Mouse (Mus musculus): ENCODE results near the gene Glce.

Glce gene

DNA sequence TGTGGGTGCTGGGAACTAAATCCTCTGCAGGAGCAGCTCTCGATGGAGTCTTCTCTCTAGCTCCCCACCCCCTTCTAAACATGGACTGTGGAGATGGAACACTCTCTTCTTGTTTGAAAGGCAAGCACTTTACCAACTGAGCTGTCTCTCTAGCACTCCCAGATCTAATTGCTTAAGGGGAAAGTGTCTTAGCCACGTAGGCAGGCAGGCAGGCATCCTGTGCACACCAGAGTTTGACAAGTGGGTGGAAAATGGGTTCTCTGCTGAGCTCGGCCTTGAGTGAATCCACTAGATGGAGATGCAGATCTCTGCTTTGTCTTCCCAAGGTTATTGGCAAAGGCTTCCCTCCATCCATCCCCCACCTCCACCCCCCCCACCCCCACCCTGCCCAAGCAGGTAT is 94.4 kb downstream of the Glce start:
- DNase-seq (ENCODE audit: extremely low spot score): no peak

DNA sequence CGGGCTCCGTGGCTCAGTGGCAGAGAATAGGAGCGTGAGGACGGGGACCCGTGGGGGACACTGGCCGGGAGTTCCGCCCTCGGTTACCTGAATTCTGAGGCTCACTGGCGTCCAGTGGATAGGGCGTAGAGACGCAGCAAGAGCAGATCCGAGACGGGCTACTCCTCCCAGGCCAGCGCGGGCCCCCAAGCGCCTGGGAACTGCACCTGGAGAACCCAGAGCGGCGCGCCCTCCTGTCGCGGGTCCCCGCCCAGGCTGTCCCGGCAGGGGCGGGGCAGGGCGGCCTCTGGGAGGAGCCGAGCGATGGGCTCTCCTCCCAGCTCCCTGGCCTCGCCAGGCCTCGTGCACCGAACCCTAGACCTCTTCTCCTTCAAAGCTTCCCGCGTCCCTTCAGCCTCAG is 95.9 kb downstream of the Glce start, which contains the start of gene Paqr5:
Gene Paqr5 (minus strand): TSS at position 257 of the 400 bp plus-strand sequence.
- peak; percentile 54 for DNase-seq (ENCODE audit: extremely low spot score)

DNA sequence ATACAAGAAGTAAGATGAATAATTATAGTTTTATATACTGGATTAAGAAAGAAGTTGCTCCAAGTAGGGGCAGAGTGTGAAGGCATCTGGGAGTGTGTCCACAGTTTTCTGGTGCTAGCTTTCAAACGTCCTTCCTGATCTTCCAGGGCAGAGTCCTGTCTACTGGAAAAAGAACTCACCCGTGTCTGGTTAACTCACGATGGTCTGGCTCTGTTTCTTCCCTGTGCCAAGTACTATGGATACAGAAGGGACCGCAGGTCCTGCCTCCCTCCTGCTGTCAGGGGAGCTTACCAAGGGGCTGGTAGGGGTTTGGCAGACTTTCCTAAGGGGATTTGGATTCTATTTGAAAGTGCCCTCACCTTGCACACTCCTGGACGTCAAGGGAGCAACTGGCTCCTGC is 97.4 kb downstream of the Glce start:
- DNase-seq (ENCODE audit: extremely low spot score): no peak

DNA sequence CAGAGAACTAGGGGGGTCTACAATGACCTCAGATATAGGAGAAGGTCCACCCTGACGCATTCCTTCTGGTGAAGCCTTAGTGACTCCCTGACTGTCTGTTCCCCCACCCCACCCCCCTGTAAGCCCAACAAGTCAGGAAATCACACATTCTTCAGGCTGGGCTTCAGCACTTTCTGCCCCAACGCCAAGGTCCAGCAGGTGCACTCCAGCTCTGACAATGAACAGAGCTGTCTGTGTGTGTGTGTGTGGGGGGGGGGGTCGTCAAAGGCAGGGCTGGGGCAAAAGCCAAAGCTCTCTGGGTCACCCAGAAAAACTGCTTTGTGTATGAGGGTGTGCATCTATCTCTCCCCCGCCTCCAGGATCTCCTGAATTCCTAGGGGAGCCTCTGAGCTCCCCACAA is 98.6 kb downstream of the Glce start:
- DNase-seq (ENCODE audit: extremely low spot score): no peak

DNA sequence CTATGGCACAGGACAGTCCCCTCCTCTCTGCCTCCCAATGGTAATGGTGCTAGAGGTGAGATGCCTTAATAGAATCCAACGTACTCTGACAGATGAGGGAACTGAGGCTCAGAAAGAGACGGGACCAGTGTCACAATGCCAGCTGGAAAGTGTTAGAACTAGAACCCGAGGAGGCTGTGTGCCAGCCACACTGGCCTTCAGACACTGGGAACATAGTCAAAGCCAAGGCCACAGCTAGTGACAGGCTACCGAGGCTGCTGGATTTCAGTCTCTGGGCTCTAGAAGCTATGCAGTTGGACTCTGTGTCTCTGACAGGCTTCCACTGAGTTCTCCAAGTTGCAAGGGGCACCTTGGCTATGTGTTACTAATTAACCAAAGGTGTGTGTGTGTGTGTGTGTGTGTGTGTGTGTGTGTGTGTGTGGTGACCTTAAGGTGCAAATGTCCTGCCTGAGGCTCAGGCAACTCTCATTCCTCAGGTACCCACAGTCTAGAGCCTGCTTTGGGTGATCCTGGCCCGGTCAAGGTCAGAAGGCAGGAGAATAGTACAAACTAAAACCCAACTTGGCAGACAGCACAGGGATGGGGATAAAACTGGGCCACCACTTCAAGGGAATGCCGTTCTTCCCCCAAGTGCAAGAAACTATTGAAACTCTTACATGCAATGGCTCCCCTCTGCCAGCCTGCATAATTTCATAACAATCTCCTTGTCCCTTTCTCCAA is 99.3 kb downstream of the Glce start:
- DNase-seq (ENCODE audit: extremely low spot score): no peak

DNA sequence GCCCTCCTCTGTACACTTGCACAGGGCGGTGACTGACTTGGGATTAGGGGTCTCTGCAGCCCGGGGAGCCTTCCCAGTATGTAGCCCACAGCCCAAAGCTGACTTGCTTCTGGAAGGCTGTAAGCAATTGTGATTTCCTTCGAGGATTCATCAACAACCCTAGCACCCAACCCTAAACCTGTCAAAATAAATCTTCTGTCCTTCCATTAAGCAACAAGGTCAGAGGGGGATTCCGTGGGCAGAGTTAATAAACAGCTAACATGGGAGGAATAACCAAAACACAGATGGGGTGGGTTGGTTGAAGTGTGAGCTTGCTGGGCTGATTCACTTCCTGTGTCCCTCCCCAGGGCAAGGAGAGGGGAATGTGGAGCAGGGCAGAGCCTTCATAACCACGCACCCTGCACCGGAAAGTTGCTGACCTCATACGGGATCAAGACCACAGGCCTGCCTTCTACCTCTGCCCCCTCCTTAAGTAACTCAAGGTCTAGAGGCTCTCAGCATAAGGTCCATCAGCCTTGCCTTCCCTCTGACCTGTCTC is 100.8 kb downstream of the Glce start:
- DNase-seq (ENCODE audit: extremely low spot score): no peak

DNA sequence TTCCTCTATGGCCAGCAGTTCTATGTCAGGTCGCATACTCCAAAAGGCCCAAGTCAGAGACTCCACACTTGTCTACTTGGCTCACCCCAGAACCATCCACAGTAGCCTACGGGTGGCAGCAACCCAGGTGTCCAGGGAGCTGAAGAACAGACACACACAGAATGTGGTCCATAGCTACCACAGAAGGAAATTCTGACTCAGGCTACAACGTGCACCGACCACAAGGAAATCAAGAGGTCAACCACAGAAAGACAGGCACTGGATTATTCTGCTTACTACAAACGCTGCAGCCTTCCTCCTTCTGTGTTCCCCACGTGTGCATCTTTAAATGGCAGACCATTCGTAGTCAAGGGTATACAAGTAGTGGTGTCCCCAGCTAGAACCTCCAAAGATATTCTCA is 102.2 kb downstream of the Glce start:
- no peak for DNase-seq (ENCODE audit: extremely low spot score)

DNA sequence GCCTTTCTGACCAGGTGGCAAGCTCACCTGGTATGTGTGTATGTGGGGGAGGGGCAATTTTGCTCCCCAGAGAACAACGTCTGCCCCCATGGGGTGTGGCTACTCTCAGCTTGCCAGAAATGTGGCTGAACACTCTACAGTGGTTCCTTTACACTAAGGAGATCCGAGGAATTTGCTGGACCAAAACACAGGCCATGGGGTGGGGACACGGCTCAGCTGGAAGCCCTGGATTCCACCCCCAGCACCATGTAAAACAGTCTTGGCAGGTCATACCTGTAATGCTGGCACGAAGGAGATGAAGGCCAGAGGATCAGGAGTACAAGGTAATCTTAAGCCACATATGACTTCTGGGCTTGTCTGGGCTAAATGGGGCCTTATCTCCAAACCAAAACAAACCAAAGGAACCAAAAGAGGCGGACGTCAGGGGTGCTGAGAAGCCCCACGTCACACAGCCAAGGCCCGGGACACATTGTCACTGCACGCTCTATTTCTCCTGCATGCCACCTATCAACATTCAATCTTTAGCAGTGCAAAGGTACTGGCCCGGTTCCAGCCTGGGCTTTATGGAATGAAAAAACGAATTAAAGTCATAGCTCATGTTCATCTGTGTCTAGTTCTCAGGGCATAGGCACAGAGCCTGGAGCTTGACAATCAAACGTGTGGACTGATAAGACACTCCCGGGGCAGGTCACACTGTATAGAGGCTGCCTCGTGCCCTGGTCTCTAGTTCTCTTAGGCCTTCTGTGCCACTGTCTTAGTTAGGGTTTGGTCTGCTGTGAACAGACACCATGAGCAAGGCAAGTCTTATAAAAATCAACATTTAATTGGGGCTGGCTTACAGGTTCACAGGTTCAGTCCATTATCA is 104.0 kb downstream of the Glce start:
- DNase-seq (ENCODE audit: extremely low spot score): no peak

DNA sequence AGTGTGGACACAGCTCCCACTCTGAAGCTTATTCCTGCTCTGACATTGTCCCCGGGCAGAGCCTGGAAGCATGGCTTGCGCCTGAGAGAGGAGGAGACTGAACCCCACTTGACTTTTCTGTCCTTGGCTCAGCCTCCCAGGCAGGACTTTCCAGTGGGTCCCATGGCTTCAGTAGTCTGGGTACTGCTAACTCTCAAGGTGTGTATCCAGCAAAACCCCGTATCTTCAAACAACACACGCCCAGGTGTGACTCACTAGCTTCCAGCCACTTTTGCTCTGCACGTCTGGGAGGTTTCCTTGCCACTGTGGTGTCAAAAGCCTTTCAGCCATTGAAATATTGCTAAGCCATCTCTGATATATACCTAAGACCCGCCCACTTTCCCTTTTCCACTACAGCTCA is 105.1 kb downstream of the Glce start:
- DNase-seq (ENCODE audit: extremely low spot score): no peak

DNA sequence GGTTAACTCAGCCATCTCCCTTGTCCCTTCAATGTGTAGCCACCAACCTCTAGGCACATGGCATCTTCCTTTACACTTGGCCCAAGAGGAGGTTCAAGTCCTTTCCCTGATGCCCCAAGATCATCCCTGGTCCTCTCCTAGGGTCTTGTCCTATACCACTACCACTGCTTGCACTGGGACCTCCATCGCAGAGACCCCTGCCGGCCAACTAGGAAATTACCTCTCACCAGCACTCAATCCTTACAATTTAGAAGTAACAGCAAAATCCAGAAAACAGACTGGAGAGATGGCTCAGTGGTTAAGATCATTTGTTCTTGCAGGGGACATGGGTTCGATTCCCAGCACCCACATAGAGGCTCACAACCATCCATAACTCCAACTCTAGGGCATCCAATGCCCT is 107.0 kb downstream of the Glce start:
- DNase-seq (ENCODE audit: extremely low spot score): no peak

DNA sequence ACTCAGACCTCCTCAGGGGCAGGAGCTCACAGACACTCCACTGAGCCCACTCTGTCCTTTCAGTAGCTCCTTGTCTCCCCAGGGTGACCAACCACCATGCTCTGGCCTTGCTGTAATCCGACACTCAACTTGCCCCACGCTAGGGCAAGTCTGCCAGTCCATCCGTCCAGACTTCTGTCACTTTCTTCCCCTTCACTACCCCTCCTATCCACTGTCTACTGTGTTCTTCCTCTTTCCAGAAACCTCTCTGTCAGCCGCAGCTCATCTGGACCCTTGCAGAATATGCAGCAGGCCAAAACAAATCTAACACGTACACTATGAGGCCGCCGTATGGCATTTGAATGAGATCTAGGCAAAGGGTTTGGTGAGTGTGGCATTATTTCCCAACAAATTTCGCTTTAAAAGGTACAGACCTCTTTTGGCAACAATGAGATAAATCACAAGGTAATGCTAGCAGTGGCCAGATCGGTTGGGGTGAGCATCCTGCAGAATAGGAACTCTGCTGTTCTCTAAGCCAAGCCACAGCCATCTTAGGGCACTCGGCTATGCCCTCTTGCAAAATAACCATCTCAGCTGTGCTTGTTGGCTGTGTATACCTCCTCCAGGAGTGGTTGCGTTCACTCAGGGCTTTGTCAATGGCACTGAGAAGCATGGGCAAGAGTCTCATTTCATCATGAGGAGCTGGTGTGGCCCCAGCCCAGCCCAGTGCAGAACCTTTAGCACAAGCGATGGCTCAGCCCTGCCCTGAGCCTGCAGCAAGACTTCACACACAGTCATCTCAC is 108.9 kb downstream of the Glce start:
- no peak for DNase-seq (ENCODE audit: extremely low spot score)

DNA sequence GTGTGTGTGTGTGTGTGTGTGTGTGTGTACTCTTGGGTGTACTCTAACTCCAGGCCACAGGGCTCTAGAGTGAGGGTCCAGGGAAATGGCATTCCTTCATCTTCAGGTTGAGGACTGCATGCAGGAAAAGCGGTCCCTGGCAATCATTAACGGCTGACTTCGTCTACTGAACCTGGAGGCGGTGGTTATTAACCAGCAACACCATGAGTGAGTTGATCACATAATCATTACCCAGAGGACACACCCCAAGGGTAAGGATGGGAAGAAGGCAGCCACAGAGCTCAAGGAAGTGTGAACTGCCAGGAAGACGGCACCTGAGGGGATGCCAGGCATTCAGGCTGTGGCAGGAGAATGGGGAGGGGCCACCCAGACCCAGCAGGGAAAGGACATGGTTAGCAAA is 114.1 kb downstream of the Glce start:
- no peak for DNase-seq (ENCODE audit: extremely low spot score)

Measured in embryo, embryonic 9.5 days (tissue).